Mouse (Mus musculus) thymus, postnatal 10 days (tissue): ENCODE results near the gene 1810010D01Rik.

ENCODE experiments used
- DNase-seq, 2 experiments: peaks; one replicate each; pipeline ENCODE4 v3.0.0; 2021; ENCODE audit warnings: low spot score in 2 of 2

The 1810010D01Rik gene

GRCm38 (mm10) chr7:145215476-145215875 lies 7.6 kb upstream of the 1810010D01Rik start:
- no peak for DNase-seq

- no peak for DNase-seq
Measured at GRCm38 (mm10) chr7:145211680-145212659, 4.1 kb upstream of the 1810010D01Rik start.

GRCm38 (mm10) chr7:145210477-145211070 lies 2.7 kb upstream of the 1810010D01Rik start:
- DNase-seq = no peak

GRCm38 (mm10) chr7:145206801-145207200 lies 1.1 kb downstream of the 1810010D01Rik start:
- no peak for DNase-seq

- no peak for DNase-seq
Measured at GRCm38 (mm10) chr7:145206056-145206610, 1.8 kb downstream of the 1810010D01Rik start.

- DNase-seq = no peak
Measured at GRCm38 (mm10) chr7:145205363-145205902, 2.5 kb downstream of the 1810010D01Rik start.

GRCm38 (mm10) chr7:145199711-145200110 lies 8.2 kb downstream of the 1810010D01Rik start:
- no peak for DNase-seq

GRCm38 (mm10) chr7:145198223-145198714 lies 9.7 kb downstream of the 1810010D01Rik start:
- no peak for DNase-seq

GRCm38 (mm10) chr7:145197711-145198110 lies 10.2 kb downstream of the 1810010D01Rik start:
- no peak for DNase-seq

GRCm38 (mm10) chr7:145197042-145197441 lies 10.9 kb downstream of the 1810010D01Rik start:
- DNase-seq = no peak

- DNase-seq = no peak
Measured at GRCm38 (mm10) chr7:145196340-145196739, 11.6 kb downstream of the 1810010D01Rik start.

- DNase-seq = no peak
Measured at GRCm38 (mm10) chr7:145195186-145195927, 12.6 kb downstream of the 1810010D01Rik start.

GRCm38 (mm10) chr7:145194455-145195161 lies 13.3 kb downstream of the 1810010D01Rik start:
- no peak for DNase-seq

GRCm38 (mm10) chr7:145192836-145193235 lies 15.1 kb downstream of the 1810010D01Rik start:
- DNase-seq = no peak

- DNase-seq = no peak
Measured at GRCm38 (mm10) chr7:145190520-145190919, 17.4 kb downstream of the 1810010D01Rik start.

- no peak for DNase-seq
Measured at GRCm38 (mm10) chr7:145189342-145189741, 18.6 kb downstream of the 1810010D01Rik start.

GRCm38 (mm10) chr7:145187802-145188201 lies 20.1 kb downstream of the 1810010D01Rik start:
- no peak for DNase-seq

- no peak for DNase-seq
Measured at GRCm38 (mm10) chr7:145182388-145182787, 25.5 kb downstream of the 1810010D01Rik start.

GRCm38 (mm10) chr7:145181376-145182034 lies 26.4 kb downstream of the 1810010D01Rik start:
- no peak for DNase-seq

GRCm38 (mm10) chr7:145179691-145180091 lies 28.2 kb downstream of the 1810010D01Rik start:
- no peak for DNase-seq
